Mouse (Mus musculus) stomach, postnatal 0 days (tissue): ENCODE results near the gene Atl2. TPM values are rescaled to one million over a fixed set of nuclear protein-coding genes. Genes with fewer than 3 reads are reported as not detected.

Source experiments
- ATAC-seq: fragments of 200-750 bp; cut with Nextera tagmentation; 2 replicates; pipeline ENCODE4 v1.8.0; 2017; ENCODE audit not compliant: low FRiP score, low TSS enrichment
- DNase-seq: peaks from one replicate; pipeline ENCODE4 v3.0.0-alpha.2; 2016; ENCODE audit warnings: low spot score
- H3K27ac ChIP-seq: fragments of 300-500 bp; sonication (generic); replicated peaks from 2 replicates; pipeline ENCODE4 v1.5.1; 2014; ENCODE audit warnings: mild to moderate bottlenecking, control low read depth
- H3K27me3 ChIP-seq: fragments of 300-500 bp; sonication (generic); 2 replicates; pipeline ENCODE4 v1.6.1; 2014; ENCODE audit warnings: low read length; ENCODE audit not compliant: control insufficient read depth, insufficient read depth
- H3K36me3 ChIP-seq: fragments of 300-500 bp; sonication (generic); 2 replicates; pipeline ENCODE4 v1.6.1; 2014; ENCODE audit warnings: low read length, mixed read lengths; ENCODE audit not compliant: control insufficient read depth, insufficient read depth
- H3K4me1 ChIP-seq: fragments of 300-500 bp; sonication (generic); replicated peaks from 2 replicates; pipeline ENCODE4 v1.6.1; 2014; ENCODE audit warnings: antibody characterized with exemption; ENCODE audit not compliant: control insufficient read depth, insufficient read depth
- H3K4me2 ChIP-seq: fragments of 300-500 bp; sonication (generic); replicated peaks from 2 replicates; pipeline ENCODE4 v1.6.1; 2014; ENCODE audit warnings: low read depth, mild to moderate bottlenecking, control low read depth, moderate library complexity
- H3K4me3 ChIP-seq: fragments of 300-500 bp; sonication (generic); 2 replicates; pipeline ENCODE4 v1.5.1; 2014; ENCODE audit warnings: low read depth, low read length, control low read depth
- H3K9ac ChIP-seq: fragments of 300-500 bp; sonication (generic); 2 replicates; pipeline ENCODE4 v1.6.1; 2014; ENCODE audit warnings: mild to moderate bottlenecking, low read length, control low read depth, mixed read lengths
- H3K9me3 ChIP-seq: fragments of 300-500 bp; sonication (generic); 2 replicates; pipeline ENCODE4 v1.6.1; 2016; ENCODE audit warnings: low read length; ENCODE audit not compliant: control insufficient read depth
- CTCF ChIP-seq: IDR thresholded peaks from 2 replicates; pipeline ENCODE4 v1.5.1; 2016; ENCODE audit warnings: antibody characterized with exemption, low read depth, mild to moderate bottlenecking, moderate library complexity
- EP300 ChIP-seq: optimal IDR thresholded peaks from 2 replicates; pipeline ENCODE3; 2016; ENCODE audit warnings: antibody characterized with exemption
- WGBS: fragments of 180-500 bp; shearing (Covaris S2); extraction: QIAGEN DNeasy Blood & Tissue Kit; methylation state at CpG from one replicate; pipeline ENCODE4 v1.1.7; 2014; 5-methylcytosine and 5-hydroxymethylcytosine counted together
- polyA plus RNA-seq: library from polyadenylated mRNA; unstranded; fragments of >200 nt; fragmentation: Nextera tagmentation; extraction: Ambion mirVana; gene quantifications from 2 replicates; pipeline ENCODE4 v1.2.1, GENCODE M21; 2015

The Atl2 gene
- 22.6 and 25.2 TPM in 2 replicates for polyA plus RNA-seq

GRCm38 (mm10) chr17:79895911-79896423 is at the start of gene Atl2:
TSS of gene Atl2 (minus strand) at chr17:79896123.
- peak; percentile 91 for ATAC-seq
- TF ChIP-seq CTCF (peak; percentile 24; the same call in 1 of the 2 replicates), EP300 (peak; percentile 84)
- Histone ChIP-seq H3K27me3 (no peaks in the 10 kb centered on the region), H3K9me3 (no peaks in the 10 kb centered on the region), H3K4me3 (peak within 1 kb of the TSS; percentile 88), H3K4me2 (peak within 1 kb of the TSS; percentile 62), H3K9ac (peak within 1 kb of the TSS; percentile 97), H3K27ac (peak within 1 kb of the TSS; percentile 99), H3K4me1 (0 out of 2 replicates have a peak, but pooled peaks cover 2% of the 10 kb centered on the region), H3K36me3 (no peaks in the 10 kb centered on the region)
- WGBS, result 1% methylated on average over 47 of the region's 51 CpGs
- DNase-seq, result peak; percentile 97

DNA sequence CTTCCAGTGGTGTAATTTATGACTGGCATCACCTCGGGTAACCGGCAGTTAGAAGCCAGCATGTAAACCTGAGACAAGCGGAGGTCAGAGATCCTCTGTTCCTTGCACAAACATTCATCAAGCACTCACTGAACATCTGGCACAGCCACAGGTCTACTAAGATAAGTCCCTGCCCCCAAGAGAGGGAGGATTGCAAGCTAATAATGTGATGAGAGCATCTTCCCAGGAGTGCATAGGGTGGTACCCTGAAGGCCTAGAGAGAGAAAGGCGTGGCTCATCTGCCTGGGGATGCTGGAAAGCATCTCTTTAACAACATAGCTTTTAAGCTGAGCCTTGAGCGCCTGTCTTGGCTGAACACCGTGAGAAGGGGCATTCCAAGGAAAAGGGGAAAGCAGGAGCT is 48.9 kb upstream of the Atl2 start:
- Histone ChIP-seq H3K4me3 (no peak overlapping the region), H3K36me3 (no peaks in the 10 kb centered on the region), H3K4me1 (peaks cover 8% of the 10 kb centered on the region; the same call in 1 of the 2 replicates), H3K9me3 (no peaks in the 10 kb centered on the region), H3K27ac (no peak overlapping the region), H3K27me3 (no peaks in the 10 kb centered on the region), H3K4me2 (no peak overlapping the region), H3K9ac (no peak overlapping the region)
- TF ChIP-seq CTCF (no peak), EP300 (no peak)
- WGBS, result 65% methylated on average over 6 of the region's 6 CpGs
- ATAC-seq (no peak), DNase-seq (no peak)

DNA sequence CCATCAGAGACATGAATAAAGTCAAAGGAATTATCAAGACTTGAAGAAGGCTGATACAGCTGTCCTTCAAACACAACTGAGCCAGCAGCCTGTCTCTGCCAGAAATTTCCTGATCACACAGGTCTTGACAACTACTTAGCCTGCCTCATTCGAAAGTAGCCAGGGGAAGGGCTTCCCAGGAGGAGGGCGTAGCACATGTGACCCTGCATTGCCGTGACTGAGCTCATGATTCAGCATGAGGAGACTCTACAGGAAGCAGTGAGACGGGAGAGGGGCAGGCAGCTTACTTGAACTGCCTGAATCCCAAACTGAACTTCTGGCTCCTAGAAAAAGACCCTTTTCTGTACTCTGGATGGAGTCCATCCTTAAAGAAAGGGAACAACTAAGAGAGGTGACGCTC is 46.5 kb upstream of the Atl2 start:
- no peaks in the 10 kb centered on the region for H3K4me1 ChIP-seq
- no peak for DNase-seq
- no peak for TF ChIP-seq EP300
- TF ChIP-seq CTCF, result no peak
- H3K4me2 ChIP-seq, result no peak overlapping the region
- no peaks in the 10 kb centered on the region for H3K27me3 ChIP-seq
- no peaks in the 10 kb centered on the region for H3K36me3 ChIP-seq
- no peaks in the 10 kb centered on the region for H3K9me3 ChIP-seq
- whole genome bisulfite sequencing, result 63% methylated on average over 5 of the region's 5 CpGs
- no peak overlapping the region for H3K9ac ChIP-seq
- no peak overlapping the region for H3K27ac ChIP-seq
- peak; percentile 75; the same call in 1 of the 2 replicates for ATAC-seq
- no peak overlapping the region for H3K4me3 ChIP-seq

GRCm38 (mm10) chr17:79939133-79939532 is 43.2 kb upstream of the Atl2 start:
- ATAC-seq (no peak), DNase-seq (no peak)
- Histone ChIP-seq H3K4me2 (no peak overlapping the region), H3K9me3 (no peaks in the 10 kb centered on the region), H3K27me3 (no peaks in the 10 kb centered on the region), H3K36me3 (no peaks in the 10 kb centered on the region), H3K4me1 (no peaks in the 10 kb centered on the region), H3K27ac (no peak overlapping the region), H3K9ac (no peak overlapping the region), H3K4me3 (no peak overlapping the region)
- WGBS, result 58% methylated on average over 3 of the region's 3 CpGs
- TF ChIP-seq EP300 (no peak), CTCF (no peak)

GRCm38 (mm10) chr17:79937921-79938601 is 42.1 kb upstream of the Atl2 start:
- Histone ChIP-seq H3K4me2 (no peak overlapping the region), H3K9me3 (no peaks in the 10 kb centered on the region), H3K9ac (no peak overlapping the region), H3K4me3 (no peak overlapping the region), H3K27me3 (no peaks in the 10 kb centered on the region), H3K4me1 (no peaks in the 10 kb centered on the region), H3K27ac (no peak overlapping the region), H3K36me3 (no peaks in the 10 kb centered on the region)
- 74% methylated on average over 10 of the region's 10 CpGs for WGBS
- TF ChIP-seq CTCF (no peak), EP300 (no peak)
- ATAC-seq, result no peak
- DNase-seq, result no peak

- H3K4me2 ChIP-seq, result no peak overlapping the region
- H3K27ac ChIP-seq, result no peak overlapping the region
- ATAC-seq (no peak), DNase-seq (no peak)
- H3K9me3 ChIP-seq, result no peaks in the 10 kb centered on the region
- no peaks in the 10 kb centered on the region for H3K4me1 ChIP-seq
- WGBS, result 86% methylated on average over 15 of the region's 15 CpGs
- TF ChIP-seq CTCF (no peak), EP300 (no peak)
- no peaks in the 10 kb centered on the region for H3K36me3 ChIP-seq
- no peak overlapping the region for H3K4me3 ChIP-seq
- H3K9ac ChIP-seq, result no peak overlapping the region
- H3K27me3 ChIP-seq, result no peaks in the 10 kb centered on the region
Observed at GRCm38 (mm10) chr17:79934370-79934769, 38.4 kb upstream of the Atl2 start.
